Comparison of ENCODE assay signal across 18 mouse cellular contexts in genomic region chr12:79983232-79983631, GRCm38 (mm10).
A peak's percentile ranks its signal among the peaks of the same experiment; 100 is the strongest.
DNase-seq lines count a peak whose midpoint lies in the region; ATAC-seq lines count a peak whose summit lies in the region.
"Had no signal": no experiment of that assay in that cellular context is flagged by ENCODE, and none has a peak within 500 bp of the region (broad histone marks: within the 10 kb centered on the region; RNA-seq: fewer than 3 reads in every experiment).

No protein-coding gene starts in this region.

- H3K9me3 ChIP-seq in liver, embryonic 13.5 days (replicated peaks) = no peaks in the 10 kb centered on the region
- H3K9me3 ChIP-seq in midbrain, embryonic 14.5 days (ENCODE audit: control insufficient read depth, low read length) = no peaks in the 10 kb centered on the region
- H3K9me3 ChIP-seq: embryonic facial prominence, embryonic 13.5 days; hindbrain, embryonic 13.5 days; intestine, embryonic 15.5 days; kidney, embryonic 15.5 days; midbrain, embryonic 10.5 days had no signal

- intact Hi-C loops in heart, postnatal 25 days (cut with DNase I) = no loop called here

- ATAC-seq in liver, embryonic 13.5 days (ENCODE audit: low read depth) = no peak; the same call in 1 of the 2 replicates
- ATAC-seq in midbrain, embryonic 14.5 days (ENCODE audit: low FRiP score, low TSS enrichment) = no peak
- ATAC-seq: intestine, embryonic 15.5 days had no signal

- 22% methylated on average over 6 of the region's 6 CpGs for WGBS in liver, embryonic 13.5 days (ENCODE audit: insufficient replicate concordance)
- whole genome bisulfite sequencing in midbrain, embryonic 14.5 days = 72% methylated on average over 6 of the region's 6 CpGs

- no peaks in the 10 kb centered on the region for H3K36me3 ChIP-seq in liver, embryonic 13.5 days
- no peaks in the 10 kb centered on the region for H3K36me3 ChIP-seq in midbrain, embryonic 14.5 days (ENCODE audit: control insufficient read depth, insufficient read depth, low read length)
- H3K36me3 ChIP-seq: embryonic facial prominence, embryonic 13.5 days; hindbrain, embryonic 13.5 days; intestine, embryonic 15.5 days; kidney, embryonic 15.5 days; midbrain, embryonic 10.5 days had no signal

- H3K27ac ChIP-seq in liver, embryonic 13.5 days = peak overlapping the region; percentile 56
- no peak overlapping the region for H3K27ac ChIP-seq in midbrain, embryonic 14.5 days (replicated peaks; ENCODE audit: low read depth, low read length)
- H3K27ac ChIP-seq: embryonic facial prominence, embryonic 13.5 days; hindbrain, embryonic 13.5 days; intestine, embryonic 15.5 days; kidney, embryonic 15.5 days had no signal

- DNase-seq in heart, adult 11 months = peak; percentile 90
- no peak for DNase-seq in heart, postnatal 25 days (ENCODE audit: low spot score)
- DNase-seq in spleen, postnatal 36 days (ENCODE audit: low spot score in 2 of 2) = peak; percentile 81 to 83
- no peak for DNase-seq in spleen, postnatal 14 days (ENCODE audit: low spot score in 2 of 2)
- no peak for DNase-seq in liver, embryonic 13.5 days
- DNase-seq in midbrain, embryonic 14.5 days = no peak
- no peak for DNase-seq in kidney, postnatal 4 days
- no peak for DNase-seq in T-cell, adult 2 months (ENCODE audit: low spot score)
- DNase-seq: adrenal gland, postnatal 14 days; cerebellum, adult 18-20 months; gastrocnemius, postnatal 14 days; lung, adult 18-20 months; thymus, adult 18-20 months had no signal

- no peak overlapping the region for H3K4me3 ChIP-seq in liver, embryonic 13.5 days (replicated peaks)
- no peak overlapping the region for H3K4me3 ChIP-seq in midbrain, embryonic 14.5 days (replicated peaks; ENCODE audit: low read depth, low read length)
- H3K4me3 ChIP-seq: embryonic facial prominence, embryonic 13.5 days; hindbrain, embryonic 13.5 days; intestine, embryonic 15.5 days; kidney, embryonic 15.5 days; midbrain, embryonic 10.5 days had no signal

- no peak overlapping the region for H3K9ac ChIP-seq in liver, embryonic 13.5 days
- no peak overlapping the region for H3K9ac ChIP-seq in midbrain, embryonic 14.5 days (replicated peaks; ENCODE audit: low read length)
- H3K9ac ChIP-seq: embryonic facial prominence, embryonic 13.5 days; hindbrain, embryonic 13.5 days; intestine, embryonic 15.5 days; kidney, embryonic 15.5 days had no signal

- H3K4me2 ChIP-seq in liver, embryonic 13.5 days = no peak overlapping the region
- no peak overlapping the region for H3K4me2 ChIP-seq in midbrain, embryonic 14.5 days (ENCODE audit: low read length)
- H3K4me2 ChIP-seq: embryonic facial prominence, embryonic 13.5 days; hindbrain, embryonic 13.5 days; intestine, embryonic 15.5 days; kidney, embryonic 15.5 days had no signal

- no peaks in the 10 kb centered on the region for H3K27me3 ChIP-seq in liver, embryonic 13.5 days
- H3K27me3 ChIP-seq in midbrain, embryonic 14.5 days (ENCODE audit: control insufficient read depth, insufficient read depth, low read length) = no peaks in the 10 kb centered on the region
- H3K27me3 ChIP-seq: embryonic facial prominence, embryonic 13.5 days; hindbrain, embryonic 13.5 days; intestine, embryonic 15.5 days; kidney, embryonic 15.5 days had no signal

- H3K4me1 ChIP-seq in liver, embryonic 13.5 days (replicated peaks) = peaks cover 77% of the 10 kb centered on the region
- peaks cover 3% of the 10 kb centered on the region; the same call in 1 of the 2 replicates for H3K4me1 ChIP-seq in midbrain, embryonic 14.5 days (ENCODE audit: control insufficient read depth, insufficient read depth, low read length)

Comparison
In these comparisons a context has a peak if more than half of its experiments do, and no peak if none do; other contexts are left out.
1. DNase-seq: peak in heart, adult 11 months (single experiment) and spleen, postnatal 36 days (2 of 2); none in heart, postnatal 25 days (single experiment), spleen, postnatal 14 days (0 of 2), liver, embryonic 13.5 days (single experiment), midbrain, embryonic 14.5 days (single experiment), kidney, postnatal 4 days (0 of 2) and T-cell, adult 2 months (single experiment).